Mouse (Mus musculus): ENCODE measurements around the gene Psme2. TPM values are rescaled to one million over a fixed set of nuclear protein-coding genes. Genes with fewer than 3 reads are reported as not detected.

Gene Psme2
- polyA plus RNA-seq, 2 experiments: 56.0 to 190 TPM

GRCm38 (mm10) chr14:55585566-55585960, 5.3 kb downstream of the Psme2 start:
- H3K4me1 ChIP-seq (replicated peaks; ENCODE audit: control insufficient read depth in 2 of 2, insufficient read depth in 2 of 2, low read length in 1 of 2): peaks cover 33 to 35% of the 10 kb centered on the region in 2 experiments
- peak; percentile 70 for ATAC-seq (ENCODE audit: insufficient read depth)

GRCm38 (mm10) chr14:55584702-55585565, 6.0 kb downstream of the Psme2 start, which contains the start of gene Emc9:
TSS of gene Emc9 (minus strand) at chr14:55585302.
- WGBS (ENCODE audit: insufficient replicate concordance): under 1% methylated on average over 41 of the region's 43 CpGs
- H3K36me3 ChIP-seq (replicated peaks; ENCODE audit: control insufficient read depth, insufficient read depth, low read depth): peaks cover 5% of the 10 kb centered on the region

More at GRCm38 (mm10) chr14:55585566-55585960, 5.3 kb downstream of the Psme2 start:
- peak in 2 of 3 experiments; percentile 48 to 57 for DNase-seq (ENCODE audit: low read depth in 3 of 3, low spot score in 3 of 3)
- TF ChIP-seq EP300 (IDR thresholded peaks at IDR 0.05; ENCODE audit: low read depth) (0 out of 2 replicates have a peak, but pooled peaks have one; percentile 22), CTCF (IDR thresholded peaks at IDR 0.05; ENCODE audit: low read depth) (no peak)
- no peaks in the 10 kb centered on the region for H3K9me3 ChIP-seq (ENCODE audit: control insufficient read depth, low read length)
- 8% methylated on average over 6 of the region's 6 CpGs for WGBS (ENCODE audit: insufficient replicate concordance)
- peak overlapping the region; percentile 99 for H3K4me2 ChIP-seq (ENCODE audit: low read depth)
- no peaks in the 10 kb centered on the region for H3K27me3 ChIP-seq (ENCODE audit: control insufficient read depth, insufficient read depth, low read length)
- peak overlapping the region; percentile 84 for H3K9ac ChIP-seq (replicated peaks)
- peak overlapping the region; percentile 19 to 70 for H3K4me3 ChIP-seq (ENCODE audit: insufficient read depth in 1 of 2, low read depth in 2 of 2, low read length in 2 of 2)
- peaks cover 5% of the 10 kb centered on the region for H3K36me3 ChIP-seq (replicated peaks; ENCODE audit: control insufficient read depth, insufficient read depth, low read depth)
- peak overlapping the region; percentile 98 for H3K27ac ChIP-seq

GRCm38 (mm10) chr14:55584303-55584701, 6.6 kb downstream of the Psme2 start:
- Histone ChIP-seq H3K27me3 (ENCODE audit: control insufficient read depth, insufficient read depth, low read length) (no peaks in the 10 kb centered on the region), H3K4me2 (ENCODE audit: low read depth) (peak overlapping the region; percentile 99), H3K27ac (peak overlapping the region; percentile 98), H3K9me3 (ENCODE audit: control insufficient read depth, low read length) (no peaks in the 10 kb centered on the region), H3K9ac (replicated peaks) (peak overlapping the region; percentile 84), H3K36me3 (replicated peaks; ENCODE audit: control insufficient read depth, insufficient read depth, low read depth) (peaks cover 5% of the 10 kb centered on the region), H3K4me1 (replicated peaks; ENCODE audit: control insufficient read depth in 2 of 2, insufficient read depth in 2 of 2, low read length in 1 of 2) (peaks cover 26 to 31% of the 10 kb centered on the region in 2 experiments), H3K4me3 (ENCODE audit: insufficient read depth in 1 of 2, low read depth in 2 of 2, low read length in 2 of 2) (peak overlapping the region; percentile 70 to 74)
- TF ChIP-seq EP300 (IDR thresholded peaks at IDR 0.05; ENCODE audit: low read depth): peak; percentile 9; the same call in 1 of the 2 replicates
- no peak for TF ChIP-seq CTCF (IDR thresholded peaks at IDR 0.05; ENCODE audit: low read depth)
- DNase-seq (ENCODE audit: low read depth in 3 of 3, low spot score in 3 of 3) (no peak), ATAC-seq (ENCODE audit: insufficient read depth) (no peak)
- WGBS (ENCODE audit: insufficient replicate concordance): 14% methylated on average over 5 of the region's 5 CpGs

More at GRCm38 (mm10) chr14:55584702-55585565, 6.0 kb downstream of the Psme2 start, which contains the start of gene Emc9:
- Histone ChIP-seq H3K9ac (replicated peaks) (peak within 1 kb of the TSS; percentile 84), H3K4me3 (ENCODE audit: insufficient read depth in 1 of 2, low read depth in 2 of 2, low read length in 2 of 2) (peak within 1 kb of the TSS; percentile 70 to 74), H3K4me1 (replicated peaks; ENCODE audit: control insufficient read depth in 2 of 2, insufficient read depth in 2 of 2, low read length in 1 of 2) (peaks cover 28 to 31% of the 10 kb centered on the region in 2 experiments), H3K27ac (peak within 1 kb of the TSS; percentile 98), H3K27me3 (ENCODE audit: control insufficient read depth, insufficient read depth, low read length) (no peaks in the 10 kb centered on the region), H3K9me3 (ENCODE audit: control insufficient read depth, low read length) (no peaks in the 10 kb centered on the region), H3K4me2 (ENCODE audit: low read depth) (peak within 1 kb of the TSS; percentile 99)
- peak; percentile 93 for ATAC-seq (ENCODE audit: insufficient read depth)
- DNase-seq (ENCODE audit: low read depth in 3 of 3, low spot score in 3 of 3): peak; percentile 82 to 84 (median 83)
- TF ChIP-seq EP300 (IDR thresholded peaks at IDR 0.05; ENCODE audit: low read depth) (peak; percentile 2; the same call in 1 of the 2 replicates), CTCF (IDR thresholded peaks at IDR 0.05; ENCODE audit: low read depth) (peak; percentile 26)

GRCm38 (mm10) chr14:55581981-55582681, 8.8 kb downstream of the Psme2 start:
- H3K4me2 ChIP-seq (ENCODE audit: low read depth): no peak overlapping the region
- WGBS (ENCODE audit: insufficient replicate concordance): 73% methylated on average over 9 of the region's 9 CpGs
- no peaks in the 10 kb centered on the region for H3K9me3 ChIP-seq (ENCODE audit: control insufficient read depth, low read length)
- TF ChIP-seq CTCF (IDR thresholded peaks at IDR 0.05; ENCODE audit: low read depth) (peak; percentile 69), EP300 (IDR thresholded peaks at IDR 0.05; ENCODE audit: low read depth) (no peak)
- H3K4me3 ChIP-seq (ENCODE audit: insufficient read depth in 1 of 2, low read depth in 2 of 2, low read length in 2 of 2): no peak overlapping the region
- no peak overlapping the region for H3K27ac ChIP-seq
- H3K4me1 ChIP-seq (replicated peaks; ENCODE audit: control insufficient read depth in 2 of 2, insufficient read depth in 2 of 2, low read length in 1 of 2): peaks cover 29 to 41% of the 10 kb centered on the region in 2 experiments
- ATAC-seq (ENCODE audit: insufficient read depth) (no peak), DNase-seq (ENCODE audit: low read depth in 3 of 3, low spot score in 3 of 3) (no peak)
- no peak overlapping the region for H3K9ac ChIP-seq (replicated peaks)
- peaks cover 3% of the 10 kb centered on the region for H3K36me3 ChIP-seq (replicated peaks; ENCODE audit: control insufficient read depth, insufficient read depth, low read depth)
- H3K27me3 ChIP-seq (ENCODE audit: control insufficient read depth, insufficient read depth, low read length): no peaks in the 10 kb centered on the region
